Mouse (Mus musculus) C2C12 (cell line): ENCODE measurements around the gene Trip6.

Experiments used
- CTCF ChIP-seq: IDR thresholded peaks from one replicate; pipeline ENCODE4 v1.5.1; 2011; ENCODE audit not compliant: control insufficient read depth, insufficient read depth, insufficient read length
- MYOD1 ChIP-seq: IDR thresholded peaks from one replicate; pipeline ENCODE4 v1.6.1; 2011; ENCODE audit warnings: low read depth; ENCODE audit not compliant: control insufficient read depth, insufficient read length

DNA sequence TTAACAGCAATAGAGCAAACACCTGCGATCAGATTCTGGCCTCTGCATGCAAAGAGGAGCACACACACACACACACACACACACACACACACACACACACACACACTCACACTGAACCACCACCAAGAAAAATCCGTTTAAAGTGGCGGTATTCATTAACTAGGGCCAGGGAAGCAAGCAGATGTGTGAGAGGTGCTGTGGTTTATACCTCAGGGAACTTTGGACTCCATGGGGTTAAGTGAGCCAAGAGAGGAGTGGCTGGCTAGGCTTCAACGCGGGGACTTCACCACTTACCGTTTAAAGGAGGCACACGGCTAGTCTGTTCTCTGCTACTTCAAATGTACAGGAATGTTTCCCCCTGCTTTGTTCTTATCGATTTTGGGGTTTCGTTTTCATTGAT, 31.6 kb upstream of the Trip6 start:
- TF ChIP-seq CTCF (no peak), MYOD1 (no peak)
